Mouse (Mus musculus): ENCODE results near the gene Dolk. TPM values are rescaled to one million over a fixed set of nuclear protein-coding genes. Genes with fewer than 3 reads are reported as not detected.
A peak's percentile ranks its signal among the peaks of the same experiment; 100 is the strongest.

The Dolk gene
- polyA plus RNA-seq, 1 experiment from 2014 or later, result 26.0 TPM

DNA sequence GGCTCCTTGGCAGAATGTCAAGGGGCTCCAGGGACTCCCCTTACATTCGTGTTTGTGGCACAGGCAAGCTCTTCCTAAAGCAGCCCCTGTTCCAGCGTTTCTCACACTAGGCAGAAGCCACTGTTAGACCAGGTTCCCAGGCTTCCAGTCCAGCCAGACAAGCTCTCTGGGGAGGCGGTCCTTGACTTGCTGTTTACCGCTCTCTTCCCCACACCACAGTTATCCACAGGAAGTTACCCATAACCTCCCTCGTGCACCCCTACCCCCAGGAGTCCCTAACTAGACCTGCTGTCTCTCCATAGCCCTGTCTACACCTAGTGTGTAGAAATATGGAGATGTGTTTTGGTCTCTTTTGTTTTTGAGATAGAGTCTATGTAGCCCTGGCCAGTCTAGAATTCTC, 32.3 kb downstream of the Dolk start:
- Histone ChIP-seq H3K27ac (no peak overlapping the region), H3K9me3 (no peaks in the 10 kb centered on the region), H3K4me3 (no peak overlapping the region), H3K4me1 (no peaks in the 10 kb centered on the region; the same call in 1 of the 2 replicates), H3K36me3 (replicated peaks) (peaks cover 99% of the 10 kb centered on the region), H3K27me3 (ENCODE audit: poor library complexity, severe bottlenecking) (no peaks in the 10 kb centered on the region)
- DNase-seq (ENCODE audit: extremely low spot score, low spot score), result no peak
- 87% methylated on average over 5 of the region's 5 CpGs for WGBS

- no peaks in the 10 kb centered on the region for H3K9me3 ChIP-seq
- no peak overlapping the region for H3K27ac ChIP-seq
- peaks cover 3% of the 10 kb centered on the region; the same call in 1 of the 2 replicates for H3K4me1 ChIP-seq
- H3K27me3 ChIP-seq (ENCODE audit: poor library complexity, severe bottlenecking), result no peaks in the 10 kb centered on the region
- no peak overlapping the region for H3K4me3 ChIP-seq
- 86% methylated on average over 3 of the region's 3 CpGs for WGBS
- peaks cover 99% of the 10 kb centered on the region for H3K36me3 ChIP-seq (replicated peaks)
- DNase-seq (ENCODE audit: extremely low spot score, low spot score), result no peak
Observed at GRCm38 (mm10) chr2:30252521-30252920, 33.6 kb downstream of the Dolk start.

GRCm38 (mm10) chr2:30251417-30252104, 34.6 kb downstream of the Dolk start:
- Histone ChIP-seq H3K36me3 (replicated peaks) (peaks cover 97% of the 10 kb centered on the region), H3K27ac (no peak overlapping the region), H3K4me1 (peaks cover 4% of the 10 kb centered on the region; the same call in 1 of the 2 replicates), H3K9me3 (no peaks in the 10 kb centered on the region), H3K4me3 (no peak overlapping the region), H3K27me3 (ENCODE audit: poor library complexity, severe bottlenecking) (no peaks in the 10 kb centered on the region)
- DNase-seq (ENCODE audit: extremely low spot score, low spot score), result no peak
- WGBS, result 86% methylated on average over 5 of the region's 5 CpGs

DNA sequence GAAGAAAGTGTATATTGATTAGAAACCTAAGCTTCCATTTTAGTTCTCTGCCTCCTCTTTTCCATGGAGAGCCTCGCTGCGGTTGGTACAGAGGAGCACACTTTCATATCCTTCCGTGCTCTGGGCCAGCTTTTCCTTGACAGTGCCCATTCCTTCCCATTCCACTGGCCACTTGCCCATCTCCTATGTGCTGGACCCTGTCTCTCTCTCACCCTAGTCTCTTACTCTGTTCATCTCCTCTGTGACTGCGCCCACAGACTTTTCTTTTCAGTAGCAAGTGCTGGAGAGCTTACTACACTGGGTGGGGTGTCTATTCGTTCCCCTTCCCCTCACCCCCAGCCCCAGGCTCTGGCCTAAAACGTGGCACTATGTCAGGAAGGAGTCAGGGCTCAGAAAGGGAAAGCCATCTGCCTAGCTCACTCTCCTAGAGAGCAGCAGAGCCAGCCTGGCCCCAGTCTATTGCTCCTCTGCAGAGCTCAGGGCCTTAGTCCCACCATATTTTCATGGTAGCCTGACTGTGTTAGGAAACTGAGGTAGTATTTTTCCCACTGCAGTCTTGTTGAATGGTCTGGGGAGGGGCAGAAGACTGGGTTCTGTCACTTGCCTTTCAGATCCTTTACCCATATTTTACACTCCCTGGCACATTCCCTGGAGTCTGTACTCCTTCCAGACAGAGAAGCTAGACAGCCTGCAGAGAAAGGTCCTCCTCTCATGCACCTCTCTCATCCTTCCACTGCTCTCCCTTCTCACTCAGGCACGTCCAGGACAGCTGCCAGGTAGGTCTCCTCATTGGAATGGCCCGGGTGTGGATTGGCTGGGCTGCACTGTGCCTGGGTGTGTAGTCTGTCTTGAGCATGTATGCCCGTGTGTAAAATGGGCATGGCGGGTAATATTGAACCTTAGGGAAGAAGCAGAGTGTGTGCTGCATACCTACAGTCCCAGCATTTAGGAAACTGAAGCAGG, 35.7 kb downstream of the Dolk start:
- WGBS, result 89% methylated on average over 10 of the region's 10 CpGs
- DNase-seq (ENCODE audit: extremely low spot score, low spot score), result no peak
- peaks cover 96% of the 10 kb centered on the region for H3K36me3 ChIP-seq (replicated peaks)
- no peaks in the 10 kb centered on the region for H3K9me3 ChIP-seq
- no peak overlapping the region for H3K4me3 ChIP-seq
- H3K27ac ChIP-seq, result no peak overlapping the region
- H3K4me1 ChIP-seq, result peaks cover 4% of the 10 kb centered on the region; the same call in 1 of the 2 replicates
- no peaks in the 10 kb centered on the region for H3K27me3 ChIP-seq (ENCODE audit: poor library complexity, severe bottlenecking)

DNA sequence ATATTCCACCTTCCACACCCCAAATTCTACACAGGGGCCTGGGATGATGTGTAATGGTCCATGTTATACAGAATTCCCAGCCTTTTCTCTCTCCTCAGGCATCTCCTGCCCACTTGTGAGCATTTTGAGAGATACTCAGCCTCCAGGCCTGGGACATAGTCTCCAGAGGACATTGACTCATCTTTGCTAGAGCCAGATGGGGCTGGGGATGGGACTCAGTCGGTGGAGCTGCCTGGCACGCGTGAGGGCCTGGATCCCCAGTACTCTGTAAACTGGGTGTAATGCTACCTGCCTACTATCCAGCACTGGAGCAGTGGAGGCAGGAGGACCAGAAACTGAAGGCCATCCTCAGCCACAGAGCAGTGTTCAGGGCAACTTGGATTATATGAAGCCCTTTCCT, 37.0 kb downstream of the Dolk start:
- WGBS, result 94% methylated on average over 3 of the region's 3 CpGs
- peaks cover 4% of the 10 kb centered on the region for H3K4me1 ChIP-seq

GRCm38 (mm10) chr2:30247681-30248080, 38.5 kb downstream of the Dolk start:
- H3K27me3 ChIP-seq (ENCODE audit: poor library complexity, severe bottlenecking), result no peaks in the 10 kb centered on the region
- H3K4me1 ChIP-seq, result peaks cover 5% of the 10 kb centered on the region
- H3K4me3 ChIP-seq, result no peak overlapping the region
- DNase-seq (ENCODE audit: extremely low spot score, low spot score), result no peak
- H3K27ac ChIP-seq, result no peak overlapping the region
- 75% methylated on average over 4 of the region's 4 CpGs for WGBS
- no peaks in the 10 kb centered on the region for H3K9me3 ChIP-seq
- peaks cover 96% of the 10 kb centered on the region for H3K36me3 ChIP-seq (replicated peaks)

More for the DNA sequence above, 37.0 kb downstream of the Dolk start:
- Histone ChIP-seq H3K36me3 (replicated peaks) (peaks cover 96% of the 10 kb centered on the region), H3K27me3 (ENCODE audit: poor library complexity, severe bottlenecking) (no peaks in the 10 kb centered on the region), H3K9me3 (no peaks in the 10 kb centered on the region), H3K27ac (no peak overlapping the region), H3K4me3 (no peak overlapping the region)
- DNase-seq (ENCODE audit: extremely low spot score, low spot score), result no peak

GRCm38 (mm10) chr2:30247036-30247435, 39.1 kb downstream of the Dolk start:
- 89% methylated on average over 5 of the region's 5 CpGs for WGBS
- H3K27me3 ChIP-seq (ENCODE audit: poor library complexity, severe bottlenecking), result no peaks in the 10 kb centered on the region
- H3K36me3 ChIP-seq (replicated peaks), result peaks cover 97% of the 10 kb centered on the region
- DNase-seq (ENCODE audit: extremely low spot score, low spot score), result no peak
- H3K27ac ChIP-seq, result no peak overlapping the region
- no peak overlapping the region for H3K4me3 ChIP-seq
- peaks cover 10% of the 10 kb centered on the region for H3K4me1 ChIP-seq
- H3K9me3 ChIP-seq, result no peaks in the 10 kb centered on the region

DNA sequence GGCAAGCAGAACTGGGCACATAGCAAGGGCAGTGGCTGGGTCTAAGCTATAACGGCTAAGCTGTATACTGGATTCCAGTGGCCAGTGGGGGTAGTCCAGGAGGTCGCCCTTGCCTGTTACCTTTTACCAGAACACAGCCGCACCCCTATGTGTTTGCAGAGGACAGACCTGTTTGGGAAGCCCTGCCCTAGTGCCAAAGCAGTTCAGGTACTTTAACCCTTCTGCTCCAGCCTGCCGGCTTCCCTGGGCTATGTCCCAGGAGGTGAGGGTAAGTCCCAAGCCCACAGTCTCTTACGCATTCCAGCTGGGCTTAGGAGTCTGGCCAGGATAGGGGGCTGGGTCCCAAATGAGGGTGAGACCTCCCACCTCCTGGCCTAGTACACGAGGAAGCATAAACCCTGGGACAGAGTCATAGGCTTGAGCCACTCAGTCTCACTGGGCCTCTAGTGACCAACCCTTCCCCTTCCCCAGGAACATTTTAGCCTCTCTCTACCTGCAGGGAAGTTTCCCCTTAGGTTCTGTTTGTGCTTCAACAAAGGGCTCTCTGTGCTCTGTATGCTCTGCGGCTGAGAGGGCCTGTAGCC, 41.4 kb downstream of the Dolk start:
- peaks cover 97% of the 10 kb centered on the region for H3K36me3 ChIP-seq (replicated peaks)

DNA sequence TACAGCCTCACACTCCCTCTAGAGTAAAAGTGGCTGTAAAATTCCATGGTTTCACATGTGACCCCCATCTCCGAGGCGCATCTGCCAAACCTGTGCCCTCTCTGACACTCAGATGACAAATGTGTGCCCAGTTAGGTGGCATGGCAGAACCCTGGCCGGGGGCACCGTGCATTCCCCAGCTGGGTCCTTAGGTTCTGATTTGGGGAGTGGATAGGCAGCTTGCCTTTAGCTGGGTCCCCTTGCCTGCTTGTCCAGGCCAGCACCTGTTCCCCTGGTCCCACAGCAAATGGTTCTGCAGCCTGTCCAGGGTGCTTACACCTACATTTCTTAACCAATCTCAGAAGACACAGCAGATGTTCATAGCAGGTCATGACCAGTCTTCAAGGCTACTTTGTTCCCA, 42.7 kb downstream of the Dolk start:
- DNase-seq (ENCODE audit: extremely low spot score, low spot score), result no peak
- Histone ChIP-seq H3K27ac (no peak overlapping the region), H3K4me3 (no peak overlapping the region), H3K36me3 (replicated peaks) (peaks cover 90% of the 10 kb centered on the region), H3K9me3 (no peaks in the 10 kb centered on the region), H3K4me1 (peaks cover 28% of the 10 kb centered on the region), H3K27me3 (ENCODE audit: poor library complexity, severe bottlenecking) (no peaks in the 10 kb centered on the region)
- WGBS, result 94% methylated on average over 4 of the region's 4 CpGs

More for the DNA sequence above, 41.4 kb downstream of the Dolk start:
- DNase-seq (ENCODE audit: extremely low spot score, low spot score), result no peak
- Histone ChIP-seq H3K4me3 (no peak overlapping the region), H3K27ac (no peak overlapping the region), H3K27me3 (ENCODE audit: poor library complexity, severe bottlenecking) (no peaks in the 10 kb centered on the region), H3K4me1 (peaks cover 15% of the 10 kb centered on the region), H3K9me3 (no peaks in the 10 kb centered on the region)
- WGBS, result 80% methylated on average over 7 of the region's 7 CpGs

DNA sequence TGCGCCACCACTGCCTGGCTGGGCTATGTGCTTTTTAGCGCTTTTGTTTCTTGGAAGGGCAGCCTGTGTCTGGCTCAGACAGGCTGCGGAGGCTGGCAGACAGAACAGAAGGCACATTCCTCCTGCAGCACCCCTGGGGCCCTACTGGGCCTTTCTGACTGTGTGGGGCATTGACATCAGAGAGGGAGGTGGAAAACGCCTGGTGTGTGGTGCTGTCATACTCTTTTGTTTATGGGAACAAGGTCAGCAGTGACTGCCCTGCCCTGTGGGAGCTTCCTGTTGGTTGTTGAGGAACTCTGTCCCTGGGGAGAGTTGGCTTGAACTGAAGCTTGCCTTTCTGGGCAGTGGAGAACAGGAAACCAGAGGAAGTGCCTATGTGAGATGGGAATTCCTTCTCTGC, 43.6 kb downstream of the Dolk start:
- Histone ChIP-seq H3K4me1 (peaks cover 30% of the 10 kb centered on the region), H3K4me3 (no peak overlapping the region), H3K36me3 (replicated peaks) (peaks cover 81% of the 10 kb centered on the region), H3K27me3 (ENCODE audit: poor library complexity, severe bottlenecking) (no peaks in the 10 kb centered on the region), H3K27ac (no peak overlapping the region), H3K9me3 (no peaks in the 10 kb centered on the region)
- WGBS, result 60% methylated on average over 4 of the region's 4 CpGs
- no peak for DNase-seq (ENCODE audit: extremely low spot score, low spot score)

DNA sequence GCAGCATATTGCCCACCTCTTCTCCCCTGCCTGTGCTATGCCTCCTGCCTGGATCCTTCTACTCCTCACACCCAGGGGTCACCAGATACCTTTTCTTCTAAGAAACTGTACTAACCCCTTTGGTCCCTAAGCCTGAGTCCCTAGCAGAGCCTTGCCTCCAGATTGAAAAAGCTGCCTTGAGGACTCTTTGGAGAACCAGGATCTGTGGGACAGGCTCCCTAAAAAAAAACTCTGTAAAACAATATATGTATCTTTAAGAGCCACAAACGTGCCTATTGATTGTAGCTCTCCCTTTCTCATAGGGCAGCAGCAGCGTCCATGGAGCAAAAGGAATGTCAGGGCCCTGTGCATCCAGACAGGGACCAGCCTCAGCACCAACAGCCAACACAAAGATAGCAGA, 45.9 kb downstream of the Dolk start, which contains the start of gene Gm28035:
Gene Gm28035, plus strand, starts transcription at position 301 of the 400 bp plus-strand sequence.
- Histone ChIP-seq H3K27ac (no peak within 1 kb of the TSS), H3K4me1 (peaks cover 41% of the 10 kb centered on the region), H3K36me3 (replicated peaks) (peaks cover 62% of the 10 kb centered on the region), H3K4me3 (peak within 1 kb of the TSS; percentile 98; the same call in 1 of the 2 replicates), H3K9me3 (no peaks in the 10 kb centered on the region), H3K27me3 (ENCODE audit: poor library complexity, severe bottlenecking) (no peaks in the 10 kb centered on the region)
- WGBS, result 85% methylated on average over 2 of the region's 2 CpGs
- DNase-seq (ENCODE audit: extremely low spot score, low spot score), result no peak

DNA sequence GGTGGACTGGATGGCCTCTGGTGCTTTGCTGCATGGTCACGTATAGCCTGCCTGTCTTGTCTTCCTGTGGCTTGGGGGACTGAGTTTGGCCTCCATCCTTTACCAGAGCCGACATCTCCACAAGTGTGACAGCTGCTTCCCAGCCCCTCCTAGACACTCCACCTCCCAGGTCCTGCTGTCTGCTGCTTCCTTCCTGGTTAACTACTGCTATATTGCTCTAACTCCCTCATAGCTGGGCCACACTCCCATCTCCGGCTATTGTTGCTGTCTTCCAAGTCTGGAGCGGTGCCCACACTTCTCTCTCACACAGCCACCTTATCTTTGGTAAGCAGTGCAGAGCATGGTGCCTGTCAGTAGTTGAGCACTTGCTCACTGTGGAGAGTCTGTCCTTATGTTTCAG, 46.4 kb downstream of the Dolk start:
- Histone ChIP-seq H3K36me3 (replicated peaks) (peaks cover 57% of the 10 kb centered on the region), H3K4me3 (peak overlapping the region; percentile 98; the same call in 1 of the 2 replicates), H3K27ac (no peak overlapping the region), H3K4me1 (peaks cover 41% of the 10 kb centered on the region), H3K9me3 (no peaks in the 10 kb centered on the region), H3K27me3 (ENCODE audit: poor library complexity, severe bottlenecking) (no peaks in the 10 kb centered on the region)
- WGBS, result 91% methylated on average over 4 of the region's 4 CpGs
- DNase-seq (ENCODE audit: extremely low spot score, low spot score), result no peak
